Mouse (Mus musculus) kidney, postnatal 25 days (tissue): ENCODE results near the gene Mtf1.

ENCODE experiments used
- DNase-seq, 2 experiments: peaks; one replicate each; pipeline ENCODE4 v3.0.0; 2021; ENCODE audit warnings: mixed read lengths in 2 of 2

The Mtf1 gene

GRCm38 (mm10) chr4:124801552-124802308 is at the start of gene Mtf1:
TSS of gene Mtf1 (plus strand) at chr4:124802104.
- DNase-seq = peak; percentile 92 to 96

- peak in 1 of 2 experiments; percentile 39 for DNase-seq
Observed at GRCm38 (mm10) chr4:124752281-124753199, 49.4 kb upstream of the Mtf1 start.

DNA sequence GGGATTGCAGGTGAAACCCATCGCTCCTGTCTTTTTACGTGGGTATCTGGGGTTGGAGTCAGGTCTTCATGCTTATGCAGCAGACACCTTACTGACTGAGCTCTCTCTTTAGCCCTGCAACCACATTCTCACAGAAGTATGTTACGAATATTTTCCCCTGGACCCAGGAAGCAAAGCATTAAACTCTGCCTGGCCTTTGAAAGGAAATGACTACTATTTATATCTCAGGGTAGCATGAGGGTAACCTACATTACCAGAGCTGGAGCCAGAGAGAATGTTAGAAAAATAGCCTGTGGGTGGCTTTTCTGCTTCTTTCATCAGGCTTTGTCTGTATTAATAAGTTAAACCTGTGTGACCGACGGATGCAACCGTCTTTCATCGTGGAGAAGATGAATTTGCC is 46.4 kb upstream of the Mtf1 start:
- DNase-seq = no peak

GRCm38 (mm10) chr4:124759305-124759811 is 42.5 kb upstream of the Mtf1 start:
- peak; percentile 48 to 72 for DNase-seq

GRCm38 (mm10) chr4:124761201-124761600 is 40.7 kb upstream of the Mtf1 start:
- no peak for DNase-seq

GRCm38 (mm10) chr4:124762858-124763452 is 38.9 kb upstream of the Mtf1 start:
- no peak for DNase-seq

DNA sequence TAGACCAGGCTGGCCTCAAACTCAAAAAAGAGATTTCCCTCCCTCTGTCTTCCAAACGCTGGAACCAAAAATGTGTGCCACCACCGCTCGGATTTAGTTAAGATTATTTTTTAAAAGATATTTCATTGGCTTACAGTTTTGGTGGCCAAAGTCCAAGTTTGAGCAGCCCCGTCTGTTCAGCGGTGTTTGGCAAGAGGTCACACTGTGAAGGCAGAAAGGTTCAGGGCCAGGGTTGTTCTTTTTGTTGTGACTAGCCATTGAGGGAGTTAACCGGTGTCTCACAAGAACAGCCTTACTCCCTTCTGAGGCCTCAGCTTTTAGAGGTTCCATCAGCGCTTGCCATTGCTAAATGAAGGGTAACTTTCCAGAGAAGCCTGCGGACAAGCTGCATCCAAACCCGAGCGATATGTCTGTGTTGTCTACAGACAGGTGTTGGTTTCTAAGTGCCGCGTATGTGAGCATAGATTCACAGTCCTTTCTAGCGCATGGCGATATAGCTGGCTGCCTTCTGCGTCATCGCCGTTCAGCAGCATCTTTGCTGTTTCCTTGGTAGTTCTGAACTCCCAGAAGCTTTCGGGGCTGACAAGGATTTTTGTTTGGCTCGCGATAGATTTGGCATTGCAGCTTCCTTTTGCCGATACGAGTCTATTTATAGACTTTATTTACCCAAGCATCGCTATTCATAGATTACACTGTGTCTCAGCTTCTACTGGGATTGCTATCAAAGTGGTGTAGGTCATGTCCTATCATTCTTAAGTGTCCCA is 35.9 kb upstream of the Mtf1 start:
- DNase-seq = no peak

- no peak for DNase-seq
Observed at GRCm38 (mm10) chr4:124766566-124766940, 35.4 kb upstream of the Mtf1 start.

DNA sequence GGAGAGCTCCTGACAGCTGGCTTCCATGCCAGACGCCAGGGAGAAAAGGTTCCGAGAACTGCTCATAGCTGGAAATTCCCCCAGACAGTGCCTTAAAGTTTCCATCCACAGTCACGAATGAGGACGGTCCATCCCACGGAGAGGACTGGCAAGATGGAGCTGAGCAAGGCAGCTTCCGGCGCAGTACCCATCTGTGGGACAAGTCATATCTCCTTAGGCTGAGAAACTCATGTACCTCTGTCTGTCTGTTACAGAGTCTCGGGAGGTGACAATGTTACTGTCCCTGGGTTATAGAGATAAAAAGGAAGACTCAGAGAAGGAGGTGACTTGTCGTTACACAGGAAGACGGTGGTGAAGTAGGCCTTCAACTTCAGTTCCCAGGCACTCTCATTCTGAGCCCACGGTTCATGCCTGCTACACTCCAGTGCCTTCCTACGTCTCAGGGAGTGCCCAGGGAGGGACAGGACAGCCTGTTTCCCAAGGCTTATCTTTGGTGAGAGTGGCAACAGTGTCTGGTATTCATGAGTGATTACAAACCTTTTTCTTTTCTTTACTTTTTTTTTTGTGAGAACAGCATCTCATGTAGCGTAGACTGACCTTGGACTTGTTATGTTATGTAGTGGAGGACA is 32.8 kb upstream of the Mtf1 start:
- DNase-seq = no peak

- DNase-seq = no peak
Observed at GRCm38 (mm10) chr4:124770624-124771023, 31.3 kb upstream of the Mtf1 start.

DNA sequence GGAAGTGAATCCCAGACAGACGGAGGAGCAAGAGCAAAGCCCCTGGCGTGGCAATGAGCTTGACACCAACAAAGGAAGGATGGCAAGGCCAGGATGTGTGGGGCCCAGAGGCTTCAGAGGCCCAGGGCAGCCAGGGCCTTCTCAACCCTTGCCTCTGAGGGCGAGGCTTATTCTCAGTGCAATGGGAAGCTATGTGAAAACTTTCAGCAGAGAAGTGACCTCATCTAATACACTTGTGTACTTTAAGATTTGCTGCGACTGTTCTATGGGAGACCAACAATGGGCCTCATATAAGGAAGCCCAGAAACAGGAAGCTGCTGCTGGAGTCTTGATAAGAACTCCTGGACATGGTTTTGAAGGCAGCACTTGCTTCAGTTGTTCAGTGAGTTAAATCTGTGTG is 29.8 kb upstream of the Mtf1 start:
- no peak for DNase-seq

DNA sequence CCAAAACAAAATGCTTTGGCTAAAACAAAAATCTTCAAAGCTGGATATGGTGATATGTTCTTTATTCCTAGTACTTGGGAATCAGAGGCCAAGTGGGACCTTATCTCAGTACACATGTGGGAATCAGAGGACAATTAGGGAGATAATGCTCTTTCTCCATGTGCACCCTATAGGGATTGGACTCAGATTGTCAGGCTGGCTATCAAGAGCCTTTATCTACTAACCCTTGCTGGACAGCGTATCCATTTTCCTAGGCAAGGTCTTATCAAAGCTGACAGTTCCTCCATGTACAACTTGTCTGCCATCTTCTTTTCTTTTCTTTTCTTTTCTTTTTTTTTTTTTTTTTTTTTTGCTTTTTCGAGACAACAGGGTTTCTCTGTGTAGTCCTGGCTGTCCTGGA is 28.5 kb upstream of the Mtf1 start:
- no peak for DNase-seq

DNA sequence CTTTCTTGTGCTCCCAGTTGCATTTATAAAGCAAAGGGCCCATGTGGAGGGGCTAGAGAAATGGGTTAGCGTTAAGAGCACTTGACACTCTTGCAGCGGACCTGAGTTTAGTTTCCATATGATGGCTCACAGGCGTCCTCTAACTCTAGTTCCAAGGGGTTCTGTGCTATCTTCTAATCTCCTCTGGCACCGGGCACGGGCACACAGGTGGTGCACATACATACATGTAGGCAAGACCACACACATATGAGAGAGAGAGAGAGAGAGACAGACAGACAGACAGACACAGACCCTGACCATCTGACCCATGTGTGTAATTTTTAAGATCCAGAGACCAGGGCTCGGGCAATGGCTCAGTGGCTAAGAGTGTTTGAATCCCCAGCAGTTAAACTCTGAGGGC is 27.9 kb upstream of the Mtf1 start:
- DNase-seq = no peak

GRCm38 (mm10) chr4:124774429-124774828 is 27.5 kb upstream of the Mtf1 start:
- DNase-seq = no peak

- no peak for DNase-seq
Observed at GRCm38 (mm10) chr4:124781361-124781760, 20.5 kb upstream of the Mtf1 start.

GRCm38 (mm10) chr4:124782395-124782794 is 19.5 kb upstream of the Mtf1 start:
- DNase-seq = no peak

GRCm38 (mm10) chr4:124783937-124784336 is 18.0 kb upstream of the Mtf1 start:
- no peak for DNase-seq

DNA sequence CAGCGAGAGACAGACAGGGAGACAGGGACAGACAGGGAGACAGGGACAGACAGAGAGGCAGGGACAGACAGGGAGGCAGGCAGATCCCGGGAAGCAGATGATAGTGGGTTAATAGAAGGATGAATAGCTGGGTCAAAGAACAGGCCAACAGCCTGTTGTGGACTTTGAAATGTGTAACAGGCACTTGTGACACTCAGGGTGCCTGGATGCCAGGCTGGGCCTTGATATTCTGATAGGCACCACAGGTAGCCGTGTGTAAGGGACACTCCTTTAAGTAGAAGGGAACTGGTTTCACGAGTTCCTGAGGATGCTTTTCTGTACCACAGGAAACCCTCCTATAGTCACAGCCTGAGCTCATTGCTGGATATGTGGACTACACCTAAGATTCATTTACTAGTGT is 11.9 kb upstream of the Mtf1 start:
- peak in 1 of 2 experiments; percentile 20 for DNase-seq

DNA sequence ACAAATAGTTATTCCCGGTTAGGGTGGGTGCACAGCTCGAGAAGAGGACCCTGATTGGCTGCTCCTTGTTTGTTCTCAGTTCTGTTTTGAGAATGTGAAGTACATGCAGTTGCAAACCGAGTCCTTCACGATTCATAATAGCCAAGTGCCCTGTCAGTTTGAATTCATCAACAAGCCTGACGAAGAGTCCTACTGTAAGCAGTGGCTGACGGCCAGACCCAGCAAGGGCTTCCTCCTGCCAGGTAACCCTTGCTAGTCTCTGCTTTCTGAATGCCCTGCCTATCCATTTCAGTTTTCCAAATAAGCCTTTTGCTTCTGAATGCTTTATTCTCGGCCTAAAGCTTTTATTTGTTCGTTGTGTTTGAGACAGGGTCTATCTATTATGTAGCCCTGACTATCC is 9.8 kb upstream of the Mtf1 start:
- no peak for DNase-seq

DNA sequence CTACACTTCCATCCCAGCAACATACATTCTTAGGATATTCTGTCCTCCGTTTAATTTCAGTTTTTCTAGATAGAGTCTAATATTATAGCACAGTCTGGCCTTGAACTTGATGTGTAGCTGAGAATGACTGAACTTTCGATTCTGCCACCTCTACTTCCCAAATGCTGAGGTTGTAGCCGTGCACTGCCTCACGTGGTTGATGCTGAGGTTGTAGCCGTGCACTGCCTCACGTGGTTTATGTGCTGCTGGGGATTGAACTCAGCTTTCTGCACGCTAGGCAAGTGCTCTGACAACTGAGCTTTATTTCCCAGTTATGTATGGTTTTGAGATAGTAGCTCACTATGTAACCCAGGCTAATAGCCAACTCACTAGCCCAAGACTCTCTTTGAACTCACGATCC is 5.8 kb upstream of the Mtf1 start:
- no peak for DNase-seq

- DNase-seq = no peak
Observed at GRCm38 (mm10) chr4:124796913-124797312, 5.0 kb upstream of the Mtf1 start.
